Mouse (Mus musculus): ENCODE results near the gene Adat1.

DNA sequence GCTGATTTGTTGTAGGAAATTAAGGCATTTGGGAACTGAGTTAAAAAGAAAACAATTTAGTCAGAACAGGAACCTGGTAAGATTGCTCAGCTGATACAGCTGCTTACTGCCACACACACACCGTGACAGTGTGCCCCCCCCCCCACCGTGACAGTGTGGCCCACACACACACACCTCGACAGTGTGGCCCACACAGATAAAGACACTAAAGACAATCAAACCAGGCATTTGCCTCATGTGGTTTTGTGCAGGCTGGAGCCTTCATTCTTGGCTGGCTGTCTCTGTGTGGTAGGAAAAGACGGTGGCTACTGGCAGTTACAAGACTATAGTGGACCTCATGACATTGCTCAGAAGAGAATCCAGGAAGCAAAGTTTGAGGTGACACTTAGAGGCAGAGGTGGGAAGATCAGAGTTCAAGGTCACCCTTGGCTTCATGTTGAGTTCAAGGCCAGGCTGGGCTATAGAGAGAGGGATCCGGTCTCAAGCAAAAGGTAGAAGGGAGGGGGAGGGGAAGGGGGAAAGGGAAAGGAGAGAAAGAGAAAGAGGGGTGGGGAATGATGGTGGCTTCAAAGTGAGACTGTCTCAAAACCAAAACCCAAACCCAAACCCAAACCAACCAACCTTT, 24.7 kb downstream of the Adat1 start:
- TF ChIP-seq CHD2 (IDR thresholded peaks at IDR 0.05; ENCODE audit: low read depth, low read length): no peak
- TF ChIP-seq MAFK (IDR thresholded peaks at IDR 0.05; ENCODE audit: insufficient read depth, low read depth, low read length): no peak

Data from ES-E14 (cell line).